Mouse (Mus musculus) MEL (cell line): ENCODE results near the gene Gm10142.
"Not testable (repeated sequence)": the region's sequence is repeated elsewhere in the genome, so short reads cannot be mapped to it uniquely, and the experiment has no call there.

Experiments
- CTCF ChIP-seq, 3 experiments: IDR thresholded peaks in 2 of 3; conservative IDR thresholded peaks in 1 of 3; 2 replicates each; pipeline ENCODE4 v1.5.1; 2011 to 2012; ENCODE audit warnings: low read length in 3 of 3, low read depth in 2 of 3, mild to moderate bottlenecking in 2 of 3, improper control_type of control experiment in 1 of 3, inconsistent platforms in 1 of 3, mixed read lengths in 1 of 3, moderate library complexity in 1 of 3; ENCODE audit not compliant: control insufficient read depth in 1 of 3, insufficient read depth in 1 of 3, poor library complexity in 1 of 3, severe bottlenecking in 1 of 3
- GATA1 ChIP-seq: IDR thresholded peaks from 2 replicates; pipeline ENCODE4 v1.6.1; 2011; ENCODE audit warnings: low read depth, low read length, improper control_type of control experiment
- POLR2A ChIP-seq, 2 experiments: IDR thresholded peaks; 2 replicates each; pipeline ENCODE4 v1.6.1; 2011 to 2012; ENCODE audit warnings: low read length in 2 of 2, mild to moderate bottlenecking in 2 of 2, control low read depth in 1 of 2, improper control_type of control experiment in 1 of 2, low read depth in 1 of 2, moderate library complexity in 1 of 2; ENCODE audit not compliant: control insufficient read depth in 1 of 2, insufficient read depth in 1 of 2, poor library complexity in 1 of 2
- USF1 ChIP-seq: IDR thresholded peaks from 2 replicates; pipeline ENCODE4 v1.6.1; 2014; ENCODE audit warnings: low read depth, mild to moderate bottlenecking, inconsistent platforms, low read length, improper control_type of control experiment, moderate library complexity

DNA sequence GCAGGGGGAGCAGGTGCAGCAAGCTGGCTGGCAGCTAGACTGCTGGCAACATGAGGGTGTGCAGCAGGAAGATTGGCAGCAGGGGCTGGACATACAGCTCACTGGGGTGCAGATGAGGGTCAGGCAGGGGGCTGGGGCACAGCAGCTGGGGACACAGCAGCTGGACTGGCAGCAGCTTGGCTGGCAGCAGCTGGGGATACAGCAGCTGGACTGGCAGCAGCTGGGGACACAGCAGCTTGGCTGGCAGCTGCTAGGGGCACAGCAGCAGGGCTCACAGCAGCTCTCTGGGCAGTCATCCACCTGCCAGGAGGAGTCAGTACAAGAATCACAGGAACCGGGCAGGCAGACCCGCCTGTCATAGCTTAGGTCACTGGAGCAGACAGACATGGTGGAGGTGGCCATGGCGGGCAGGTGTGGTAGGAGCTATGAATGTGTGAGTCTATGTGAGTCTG is 25.2 kb upstream of the Gm10142 start, which contains the start of gene Gm19402:
- not testable (repeated sequence) for TF ChIP-seq POLR2A (IDR thresholded peaks at IDR 0.05; ENCODE audit: control insufficient read depth in 1 of 2, insufficient read depth in 1 of 2, low read depth in 1 of 2, low read length in 2 of 2, poor library complexity in 1 of 2); GATA1; USF1; CTCF (IDR thresholded peaks at IDR 0.05 in 2 of 3, conservative IDR thresholded peaks at IDR 0.05 in 1 of 3; ENCODE audit: control insufficient read depth in 1 of 3, insufficient read depth in 1 of 3, low read depth in 2 of 3, low read length in 3 of 3, poor library complexity in 1 of 3, severe bottlenecking in 1 of 3)
